Mouse (Mus musculus) E14TG2a.4 (cell line): ENCODE results near the gene Per1.

Experiments
- H3K27me3 ChIP-seq: 2 replicates; pipeline ENCODE4 v1.6.1; 2014; ENCODE audit warnings: low read length, control low read depth; ENCODE audit not compliant: insufficient read depth
- H3K36me3 ChIP-seq: 2 replicates; pipeline ENCODE4 v1.6.1; 2014; ENCODE audit warnings: low read length, control low read depth; ENCODE audit not compliant: insufficient read depth
- H3K4me1 ChIP-seq: replicated peaks from 2 replicates; pipeline ENCODE4 v1.6.1; 2014; ENCODE audit warnings: low read depth, low read length, control low read depth
- H3K4me3 ChIP-seq: replicated peaks from 2 replicates; pipeline ENCODE4 v1.5.1; 2014; ENCODE audit warnings: mild to moderate bottlenecking, low read length
- H3K9me3 ChIP-seq: 2 replicates; pipeline ENCODE4 v1.6.1; 2014; ENCODE audit warnings: low read length, control low read depth
- CTCF ChIP-seq: conservative IDR thresholded peaks from 2 replicates; pipeline ENCODE4 v1.5.1; 2014; ENCODE audit warnings: low read length
- NANOG ChIP-seq: IDR thresholded peaks from 2 replicates; pipeline ENCODE4 v1.6.1; 2014; ENCODE audit warnings: borderline replicate concordance, low read length, mixed read lengths
- POU5F1 ChIP-seq: IDR thresholded peaks from 2 replicates; pipeline ENCODE4 v1.6.1; 2014; ENCODE audit warnings: low read length, borderline replicate concordance

Gene Per1

DNA sequence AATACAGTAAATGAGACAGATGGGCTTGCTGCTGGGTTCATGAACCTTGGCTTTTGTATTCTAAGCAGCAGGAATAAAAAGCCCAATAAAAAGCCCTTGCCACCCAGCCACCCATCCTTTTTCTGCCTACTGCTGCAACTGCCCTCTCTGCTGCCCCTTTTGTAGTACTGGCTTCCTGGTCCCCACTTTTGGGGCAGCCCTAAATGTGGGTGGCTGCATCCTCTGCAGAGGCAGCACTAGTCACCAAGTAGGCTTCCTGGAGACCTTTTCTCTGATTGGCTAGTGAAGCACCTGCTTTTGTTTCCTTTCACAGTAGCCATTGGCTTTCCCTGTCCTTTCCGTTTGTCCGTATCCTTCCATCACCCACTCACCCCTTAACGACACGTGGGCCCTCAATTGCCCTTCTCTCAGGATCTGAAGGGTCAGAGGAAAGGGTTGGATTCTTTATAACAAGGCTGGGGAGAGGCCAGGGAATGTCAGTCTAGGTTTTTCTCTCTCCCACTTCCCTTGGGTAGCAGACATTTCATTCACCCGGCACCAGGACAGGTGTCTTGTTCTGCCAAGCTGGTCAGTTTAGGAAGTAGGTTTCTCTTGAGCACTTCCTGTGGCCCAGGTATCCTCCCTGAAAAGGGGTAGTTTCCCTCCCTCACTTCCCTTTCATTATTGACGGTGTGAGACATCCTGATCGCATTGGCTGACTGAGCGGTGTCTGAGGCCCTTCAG, 3.2 kb downstream of the Per1 start:
- Histone ChIP-seq H3K4me1 (peaks cover 62% of the 10 kb centered on the region), H3K4me3 (peak overlapping the region; percentile 87), H3K9me3 (no peaks in the 10 kb centered on the region), H3K27me3 (no peaks in the 10 kb centered on the region), H3K36me3 (peaks cover 29% of the 10 kb centered on the region)
- no peak for TF ChIP-seq NANOG
- TF ChIP-seq CTCF: no peak
- TF ChIP-seq POU5F1: no peak

DNA sequence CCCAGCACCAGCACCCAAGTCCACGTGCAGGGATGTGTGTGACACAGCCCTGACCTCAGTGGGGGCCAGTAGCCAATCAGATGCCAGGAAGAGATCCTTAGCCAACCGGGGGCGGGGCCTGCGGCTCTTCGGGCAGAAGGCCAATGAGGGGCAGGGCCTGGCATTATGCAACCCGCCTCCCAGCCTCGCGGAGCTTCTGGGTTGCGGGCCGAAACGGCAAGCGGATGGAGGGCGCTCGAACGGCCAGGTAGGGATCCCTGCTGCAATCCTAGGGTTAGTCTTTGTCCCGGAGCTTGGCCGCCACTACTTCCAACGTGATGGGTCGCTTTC, 3.7 kb downstream of the Per1 start:
- Histone ChIP-seq H3K4me3 (peak overlapping the region; percentile 87), H3K27me3 (no peaks in the 10 kb centered on the region), H3K4me1 (peaks cover 62% of the 10 kb centered on the region), H3K36me3 (peaks cover 34% of the 10 kb centered on the region), H3K9me3 (no peaks in the 10 kb centered on the region)
- TF ChIP-seq CTCF (no peak), NANOG (no peak), POU5F1 (no peak)

DNA sequence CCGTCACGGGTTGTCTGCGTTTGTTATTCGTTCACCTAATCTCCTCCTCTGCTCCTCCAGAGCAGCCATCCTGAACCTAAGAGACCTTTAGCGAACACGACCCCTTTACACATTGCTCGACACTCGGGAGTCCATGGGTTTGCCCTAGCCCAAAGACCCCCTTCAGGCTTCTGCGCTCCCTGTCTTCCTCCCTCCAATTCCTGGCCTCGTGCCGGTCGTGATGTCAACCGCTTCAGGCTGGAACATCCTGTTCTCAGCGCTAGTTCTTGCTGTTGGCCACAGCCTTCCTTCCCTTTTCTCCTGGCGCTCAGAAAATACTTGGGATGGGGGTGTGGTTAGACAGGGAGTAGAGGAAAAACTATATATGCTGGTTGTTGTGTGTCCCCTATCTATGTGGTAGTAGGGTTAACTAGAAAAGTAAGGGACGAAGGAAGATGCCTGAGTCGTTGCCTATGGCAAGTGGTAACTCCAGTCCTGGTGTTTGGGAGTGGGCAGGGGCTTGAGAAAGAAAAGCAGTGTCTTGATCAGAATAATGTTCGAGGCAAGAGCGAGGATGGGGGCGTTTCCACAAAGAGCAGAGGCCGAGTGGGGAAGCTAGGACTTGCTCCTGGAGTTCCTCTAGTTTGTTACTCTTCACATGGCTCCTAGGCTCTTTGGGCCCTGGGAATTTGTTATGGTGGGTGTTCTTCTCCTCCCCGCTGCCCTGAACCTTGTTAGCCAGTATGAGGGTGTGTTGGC, 4.3 kb downstream of the Per1 start:
- peak overlapping the region; percentile 87 for H3K4me3 ChIP-seq
- H3K27me3 ChIP-seq: no peaks in the 10 kb centered on the region
- H3K4me1 ChIP-seq: peaks cover 61% of the 10 kb centered on the region
- no peaks in the 10 kb centered on the region for H3K9me3 ChIP-seq
- H3K36me3 ChIP-seq: peaks cover 40% of the 10 kb centered on the region
- TF ChIP-seq POU5F1 (no peak), NANOG (no peak), CTCF (no peak)

DNA sequence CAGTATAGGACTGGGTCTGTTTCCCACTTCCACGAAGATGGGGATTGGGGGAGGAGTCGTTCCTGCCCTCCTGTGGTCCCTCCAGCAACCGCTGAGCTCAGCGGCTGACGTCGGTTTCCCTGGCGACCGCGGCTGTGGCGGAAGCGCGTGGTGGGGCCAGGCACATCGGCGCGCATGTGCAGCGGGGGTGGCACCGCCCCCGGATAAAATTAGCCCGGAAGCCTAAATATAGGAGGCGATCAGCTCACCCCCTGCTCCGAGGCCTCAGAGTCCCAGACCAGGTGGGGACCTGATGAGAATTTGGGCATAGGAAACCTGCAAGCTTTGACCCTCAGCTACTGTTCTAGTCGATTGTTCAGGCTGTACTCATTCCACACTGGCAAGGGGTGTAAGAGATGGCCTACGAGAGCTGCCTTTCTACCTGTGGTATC, 4.9 kb downstream of the Per1 start:
- Histone ChIP-seq H3K27me3 (no peaks in the 10 kb centered on the region), H3K4me1 (peaks cover 62% of the 10 kb centered on the region), H3K36me3 (peaks cover 46% of the 10 kb centered on the region), H3K9me3 (no peaks in the 10 kb centered on the region), H3K4me3 (peak overlapping the region; percentile 87)
- TF ChIP-seq POU5F1 (no peak), CTCF (no peak), NANOG (no peak)

DNA sequence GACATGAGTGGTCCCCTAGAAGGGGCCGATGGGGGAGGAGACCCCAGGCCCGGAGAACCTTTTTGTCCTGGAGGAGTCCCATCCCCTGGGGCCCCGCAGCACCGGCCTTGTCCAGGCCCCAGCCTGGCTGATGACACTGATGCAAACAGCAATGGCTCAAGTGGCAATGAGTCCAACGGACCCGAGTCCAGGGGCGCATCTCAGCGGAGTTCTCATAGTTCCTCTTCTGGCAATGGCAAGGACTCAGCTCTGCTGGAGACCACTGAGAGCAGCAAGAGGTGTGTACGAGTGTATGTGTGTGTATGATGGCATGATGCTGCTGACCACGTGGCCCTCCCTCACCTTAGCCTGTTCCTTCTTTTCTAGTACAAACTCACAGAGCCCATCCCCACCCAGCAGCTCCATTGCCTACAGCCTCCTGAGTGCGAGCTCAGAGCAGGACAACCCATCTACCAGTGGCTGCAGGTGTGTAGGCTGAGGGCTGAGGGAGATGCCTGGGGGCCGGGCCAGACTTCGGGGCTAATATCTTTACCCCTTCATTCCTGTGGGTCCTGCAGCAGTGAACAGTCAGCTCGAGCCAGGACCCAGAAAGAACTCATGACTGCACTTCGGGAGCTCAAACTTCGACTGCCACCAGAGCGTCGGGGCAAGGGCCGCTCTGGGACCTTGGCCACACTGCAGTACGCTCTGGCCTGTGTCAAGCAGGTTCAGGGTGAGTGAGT, 5.8 kb downstream of the Per1 start:
- TF ChIP-seq CTCF: no peak
- TF ChIP-seq POU5F1: no peak
- TF ChIP-seq NANOG: no peak
- Histone ChIP-seq H3K4me3 (peak overlapping the region; percentile 87), H3K36me3 (peaks cover 55% of the 10 kb centered on the region)

DNA sequence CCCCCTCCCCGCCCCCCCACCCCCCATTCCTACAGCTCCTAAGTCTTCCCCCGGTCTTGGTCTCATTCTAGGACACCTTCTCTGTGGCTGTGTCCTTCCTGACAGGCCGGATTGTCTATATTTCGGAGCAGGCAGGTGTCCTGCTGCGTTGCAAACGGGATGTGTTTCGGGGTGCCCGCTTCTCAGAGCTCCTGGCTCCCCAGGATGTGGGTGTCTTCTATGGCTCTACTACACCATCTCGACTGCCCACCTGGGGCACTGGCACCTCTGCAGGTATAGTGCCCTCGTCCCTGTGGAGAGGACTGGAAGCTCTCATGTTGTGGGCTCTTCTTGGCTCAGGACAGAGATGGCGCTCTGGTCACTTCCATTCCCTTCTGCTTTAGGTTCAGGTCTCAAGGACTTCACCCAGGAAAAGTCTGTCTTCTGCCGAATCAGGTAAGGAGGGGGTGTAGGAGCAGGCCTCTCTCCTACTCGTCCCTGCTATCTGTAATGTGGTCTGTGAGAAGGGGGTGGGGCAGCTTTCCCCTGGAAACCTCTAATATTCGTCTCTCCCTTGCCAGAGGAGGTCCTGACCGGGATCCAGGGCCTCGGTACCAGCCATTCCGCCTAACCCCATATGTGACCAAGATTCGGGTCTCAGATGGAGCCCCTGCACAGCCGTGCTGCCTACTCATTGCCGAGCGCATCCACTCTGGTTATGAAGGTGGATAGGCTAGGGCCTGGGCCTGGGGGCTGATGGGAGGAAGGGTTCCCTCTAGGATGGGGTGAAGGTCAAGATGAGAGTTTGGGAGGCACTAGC, 6.8 kb downstream of the Per1 start:
- no peak for TF ChIP-seq NANOG
- no peak for TF ChIP-seq POU5F1
- no peak for TF ChIP-seq CTCF
- Histone ChIP-seq H3K36me3 (peaks cover 64% of the 10 kb centered on the region), H3K4me3 (no peak overlapping the region), H3K4me1 (peaks cover 53% of the 10 kb centered on the region), H3K27me3 (no peaks in the 10 kb centered on the region), H3K9me3 (no peaks in the 10 kb centered on the region)

More for the DNA sequence above, 5.8 kb downstream of the Per1 start:
- Histone ChIP-seq H3K9me3 (no peaks in the 10 kb centered on the region), H3K27me3 (no peaks in the 10 kb centered on the region), H3K4me1 (peaks cover 56% of the 10 kb centered on the region)

DNA sequence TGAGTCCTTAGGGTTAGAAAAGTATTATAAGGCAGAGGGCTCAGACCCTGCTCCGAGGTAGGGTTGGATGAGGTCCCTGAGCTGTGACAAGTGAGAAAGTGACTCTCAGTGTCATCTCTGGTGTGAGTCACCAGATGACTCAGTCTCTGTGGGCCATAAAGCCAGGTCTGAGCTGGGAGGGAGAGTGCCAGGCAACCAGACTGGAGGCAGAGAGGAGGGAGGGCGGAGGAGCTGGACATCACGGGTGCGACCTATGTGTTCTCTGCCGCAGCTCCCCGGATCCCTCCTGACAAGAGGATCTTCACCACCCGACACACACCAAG, 7.3 kb downstream of the Per1 start:
- Histone ChIP-seq H3K4me1 (peaks cover 53% of the 10 kb centered on the region), H3K4me3 (no peak overlapping the region), H3K27me3 (no peaks in the 10 kb centered on the region), H3K36me3 (peaks cover 69% of the 10 kb centered on the region), H3K9me3 (no peaks in the 10 kb centered on the region)
- no peak for TF ChIP-seq NANOG
- TF ChIP-seq CTCF: no peak
- no peak for TF ChIP-seq POU5F1

DNA sequence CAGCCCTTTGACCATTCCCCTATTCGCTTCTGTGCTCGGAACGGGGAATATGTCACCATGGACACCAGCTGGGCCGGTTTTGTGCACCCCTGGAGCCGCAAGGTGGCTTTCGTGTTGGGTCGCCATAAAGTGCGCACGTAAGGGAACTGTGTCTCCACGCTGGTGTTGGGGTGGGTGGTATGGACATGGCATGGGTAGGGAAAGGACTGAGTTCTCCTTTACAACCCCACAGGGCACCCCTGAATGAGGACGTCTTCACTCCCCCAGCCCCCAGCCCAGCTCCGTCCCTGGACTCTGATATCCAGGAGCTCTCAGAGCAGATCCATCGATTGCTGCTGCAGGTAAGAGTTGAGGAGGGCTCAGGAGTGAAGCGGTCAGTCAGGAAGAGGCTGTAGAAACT, 8.1 kb downstream of the Per1 start:
- TF ChIP-seq NANOG (no peak), POU5F1 (no peak)
- no peaks in the 10 kb centered on the region for H3K27me3 ChIP-seq

More for the DNA sequence above, 8.1 kb downstream of the Per1 start:
- no peak overlapping the region for H3K4me3 ChIP-seq
- H3K4me1 ChIP-seq: peaks cover 48% of the 10 kb centered on the region
- H3K9me3 ChIP-seq: no peaks in the 10 kb centered on the region
- peaks cover 77% of the 10 kb centered on the region for H3K36me3 ChIP-seq
